Mouse (Mus musculus) yolk sac, embryonic 10.5 days (tissue): ENCODE data around the gene Nmrk1.

Experiments used
- DNase-seq: peaks from one replicate; pipeline ENCODE4 v3.0.0-alpha.2; 2017; ENCODE audit warnings: low spot score

Nmrk1 gene

DNA sequence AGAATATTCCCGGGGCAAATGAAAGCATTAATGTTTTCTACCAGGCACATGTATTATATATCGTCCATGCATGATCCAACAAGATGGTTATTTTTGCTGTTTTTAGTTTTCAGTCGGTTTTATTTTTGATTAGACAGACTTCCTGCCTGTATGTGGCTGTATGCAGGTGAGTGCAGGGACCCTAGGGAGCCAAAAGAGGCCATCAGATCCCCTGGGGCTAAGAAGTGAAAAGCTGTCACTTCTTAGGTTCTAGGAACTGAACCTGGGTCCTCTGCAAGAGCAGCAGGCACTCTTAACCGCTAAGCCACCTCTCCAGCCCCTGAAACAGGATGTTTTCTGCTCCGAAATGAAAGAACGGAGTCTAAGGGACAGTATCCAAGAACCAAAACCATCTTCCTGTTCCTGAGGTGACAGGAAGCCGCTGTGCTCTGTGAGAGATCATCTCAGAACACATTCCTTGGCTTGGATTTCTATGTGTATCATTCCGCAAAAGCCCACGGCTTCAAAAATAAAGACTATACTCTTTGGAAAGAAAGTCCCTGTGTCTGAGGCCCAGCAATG is 16.0 kb upstream of the Nmrk1 start:
- no peak for DNase-seq

DNA sequence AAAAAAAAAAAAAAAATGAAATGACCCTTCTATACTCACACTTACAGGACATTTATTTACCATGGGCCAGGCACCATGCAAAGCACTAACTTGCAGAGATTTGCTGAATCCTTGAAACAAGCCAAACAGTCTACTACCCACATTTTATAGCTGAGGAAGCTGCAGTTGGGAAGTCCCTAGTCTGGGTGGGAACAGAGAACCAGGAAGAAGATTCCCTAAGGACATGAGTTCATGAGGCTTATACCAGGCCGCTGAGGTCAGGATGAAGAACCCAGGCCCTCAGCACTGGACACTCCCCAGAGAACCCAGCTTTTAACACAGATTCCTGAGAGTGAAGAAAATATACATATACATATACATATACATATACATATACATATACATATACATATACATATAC is 14.2 kb upstream of the Nmrk1 start:
- no peak for DNase-seq

DNA sequence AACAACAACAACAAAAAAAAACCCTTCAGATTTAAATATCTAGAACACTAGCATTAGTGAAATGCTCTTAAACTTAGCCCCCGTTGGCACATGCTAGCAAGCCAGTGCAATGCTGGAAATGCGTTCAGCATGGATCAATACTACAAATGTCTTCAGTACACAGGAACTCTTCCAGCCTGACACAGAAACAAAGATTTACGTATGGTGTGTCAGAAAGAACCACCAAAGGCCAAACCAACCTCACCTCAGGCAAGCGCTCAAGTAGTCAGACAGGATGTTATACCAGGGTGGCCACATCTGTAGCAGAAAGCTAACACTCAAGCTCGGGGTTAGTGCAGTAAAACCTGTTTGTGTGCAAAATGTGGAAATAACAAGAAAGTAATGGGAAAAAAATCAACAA is 12.7 kb upstream of the Nmrk1 start:
- DNase-seq = no peak

DNA sequence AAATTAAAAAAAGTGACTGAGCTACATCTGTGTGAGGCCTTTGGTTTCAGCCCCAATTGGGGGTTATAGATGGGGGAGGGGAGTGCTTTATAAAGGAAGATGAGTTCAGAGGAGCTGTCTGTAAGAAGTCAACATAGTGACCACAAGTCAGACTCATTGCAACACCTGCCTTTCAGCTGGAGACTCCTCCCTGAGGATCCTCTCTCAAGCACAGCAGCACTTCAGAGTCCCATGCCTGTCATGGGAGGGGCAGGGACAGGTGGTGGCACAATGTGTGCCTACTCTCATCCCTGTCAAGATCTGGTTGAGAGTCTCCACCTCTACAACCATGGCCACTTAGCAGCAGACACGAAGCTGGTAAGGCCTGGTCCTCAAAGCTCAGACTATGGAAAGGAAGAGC is 12.1 kb upstream of the Nmrk1 start:
- no peak for DNase-seq

DNA sequence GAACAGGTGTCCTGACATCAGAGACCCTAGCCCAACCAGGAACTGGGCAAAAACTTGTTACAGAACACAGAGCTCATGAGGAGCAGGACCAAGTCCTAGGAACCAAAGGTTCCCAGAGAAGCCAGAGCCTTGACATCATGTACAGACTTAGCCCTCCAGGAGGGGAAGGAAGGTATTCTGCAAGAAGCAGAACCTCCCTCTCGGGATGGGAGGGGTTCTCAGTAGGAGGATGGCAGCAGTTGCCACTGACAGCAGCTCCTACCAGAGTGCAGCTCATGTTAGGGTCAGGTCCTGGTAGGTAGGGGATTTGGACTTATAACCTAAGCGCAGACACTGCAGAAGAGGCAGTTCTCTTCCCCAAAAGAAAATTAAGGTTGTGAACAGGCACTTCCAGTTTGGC is 7.9 kb upstream of the Nmrk1 start:
- DNase-seq = no peak

DNA sequence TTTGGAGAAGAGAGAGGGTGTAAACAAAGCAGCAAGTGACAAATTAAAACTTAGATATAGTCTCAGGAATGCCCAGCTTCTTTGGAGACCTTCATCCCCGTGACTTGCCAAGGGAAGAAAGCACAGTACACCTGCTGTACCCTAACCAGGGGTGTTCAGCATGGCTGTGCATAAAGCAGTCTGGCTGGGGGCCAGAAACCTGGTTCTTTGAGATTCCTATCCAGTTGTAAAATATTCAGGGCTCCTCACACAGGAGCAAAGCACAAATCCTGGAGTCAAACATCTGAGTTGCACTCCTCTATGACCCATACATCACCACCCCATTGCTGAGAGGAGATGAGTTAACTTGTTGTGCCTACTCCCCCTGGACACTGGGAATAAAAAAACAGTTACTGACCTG is 2.2 kb upstream of the Nmrk1 start:
- no peak for DNase-seq

DNA sequence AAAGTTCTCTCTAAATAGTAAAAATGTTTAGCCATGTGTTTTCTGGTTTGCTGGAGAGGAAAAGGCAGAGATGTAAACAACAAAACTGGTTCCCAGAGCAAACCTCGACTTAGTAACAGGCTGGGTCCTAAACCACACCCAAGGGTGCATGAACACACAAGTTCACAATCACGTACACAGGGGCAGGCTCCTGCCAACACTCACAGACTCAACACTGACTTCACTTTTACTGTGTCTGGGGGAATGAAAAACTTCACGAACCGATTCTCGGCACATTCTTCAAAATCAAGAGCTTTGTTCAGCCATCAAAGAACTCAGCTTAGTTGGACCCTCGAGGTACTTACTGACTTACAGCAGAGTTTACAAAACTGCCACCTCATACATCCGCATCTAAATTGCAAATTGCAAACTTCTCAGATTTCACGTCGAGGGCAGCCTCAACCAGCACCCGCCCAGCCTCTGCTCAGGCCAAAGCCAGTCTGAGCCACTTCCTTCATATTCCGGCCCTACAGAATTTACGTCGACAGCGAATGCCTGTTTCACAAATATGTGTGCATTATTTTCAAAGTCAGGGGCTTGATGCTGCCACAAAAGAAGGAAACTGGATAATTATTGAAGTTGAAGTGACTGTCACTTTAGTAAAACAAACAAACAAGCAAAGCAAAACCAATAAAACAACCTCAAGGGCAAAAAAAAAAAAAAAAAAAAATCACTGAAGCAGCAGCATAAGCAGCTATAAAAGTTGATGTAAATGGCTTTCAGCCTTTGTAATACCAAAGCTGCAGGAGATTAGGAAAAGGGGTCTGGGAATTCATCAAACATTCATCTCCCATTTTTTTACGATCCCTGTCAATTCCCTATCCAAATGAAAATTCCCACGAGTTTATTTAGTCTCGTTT is 1.3 kb upstream of the Nmrk1 start:
- DNase-seq = peak; percentile 37

DNA sequence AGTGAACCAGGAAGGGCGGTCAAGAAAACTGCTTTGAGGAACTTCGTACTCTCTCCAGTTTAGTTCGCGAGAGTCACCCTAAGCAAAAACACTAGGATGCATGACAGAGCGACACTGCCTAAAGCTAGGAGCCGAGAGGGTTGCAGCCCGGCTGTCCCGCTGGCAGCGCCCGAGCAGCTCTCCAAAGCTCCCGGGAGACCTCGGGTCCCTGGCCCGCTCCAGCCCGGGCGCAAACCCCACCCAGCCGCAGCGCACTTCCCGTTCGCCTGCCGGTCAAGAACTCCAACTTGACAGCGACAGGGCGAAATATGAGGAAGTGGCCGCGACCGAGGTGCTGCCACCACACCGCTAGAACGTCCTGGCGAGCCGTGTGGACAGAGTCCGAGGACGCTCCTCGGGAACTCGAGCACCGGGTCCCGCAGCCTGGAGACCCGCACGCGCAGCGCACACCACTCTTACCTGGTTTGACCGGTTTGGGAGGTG is 548 bp upstream of the Nmrk1 start:
- DNase-seq = no peak

DNA sequence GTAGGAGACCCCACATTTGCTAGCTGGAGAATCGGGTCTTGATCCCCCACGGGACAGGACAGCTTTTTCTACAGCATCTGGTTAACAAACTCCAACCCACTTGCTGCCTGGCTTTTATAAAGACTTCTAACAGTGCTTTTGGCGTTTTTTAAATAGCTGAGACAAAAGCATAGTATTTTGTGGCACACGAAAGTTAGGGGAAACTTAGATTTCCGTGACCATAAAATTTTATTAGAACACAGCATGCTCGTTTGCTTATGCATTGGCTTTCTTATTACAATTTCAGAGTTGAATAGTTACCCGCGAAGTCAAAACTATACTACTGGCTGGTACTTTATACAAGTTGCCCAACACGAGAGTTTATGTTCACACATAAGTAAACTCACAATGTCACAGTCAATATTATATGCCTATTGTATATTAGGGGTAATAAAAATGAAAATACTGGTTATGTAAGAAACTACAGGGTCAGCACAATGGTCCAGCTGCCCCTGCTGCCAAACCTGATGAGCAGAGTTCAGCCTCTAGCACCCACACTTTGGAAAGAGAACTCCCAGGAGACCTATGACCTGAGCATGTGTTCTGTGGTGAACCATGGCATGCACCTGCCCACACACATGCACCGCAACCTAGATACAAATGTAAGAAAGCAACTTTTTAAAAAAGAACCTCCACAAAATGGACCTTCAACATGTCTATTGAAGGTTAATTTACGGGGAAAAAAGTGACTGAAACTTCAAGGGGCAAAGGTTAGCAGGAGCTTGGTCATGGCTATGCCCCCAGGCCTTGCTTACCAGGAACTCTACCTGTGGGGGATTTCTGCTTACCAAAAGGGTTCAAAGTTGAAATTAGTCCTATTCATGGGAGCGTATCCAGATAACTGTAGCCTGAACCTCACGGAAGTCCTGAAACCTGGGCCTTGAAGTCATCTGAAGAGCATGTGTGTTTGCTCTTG is 758 bp downstream of the Nmrk1 start:
- peak; percentile 34 for DNase-seq

DNA sequence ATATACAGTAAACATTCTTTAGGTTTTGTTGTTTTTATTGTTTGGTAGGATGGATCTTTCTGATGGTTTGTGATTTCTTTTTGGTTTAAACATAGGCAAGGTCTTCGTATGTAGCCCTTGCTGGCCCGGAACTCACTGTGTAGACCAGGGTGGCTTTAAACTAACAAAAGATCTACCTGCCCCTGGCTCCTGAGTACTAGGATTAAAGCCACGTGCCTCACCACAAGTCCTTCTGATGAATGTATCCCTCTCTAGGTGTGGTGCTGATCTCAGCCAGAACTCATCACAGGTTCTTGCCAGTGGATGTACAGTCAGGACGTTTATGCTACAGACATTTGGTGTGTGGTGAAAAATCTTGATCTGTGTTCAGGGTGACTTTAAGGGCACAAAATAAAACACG is 6.2 kb downstream of the Nmrk1 start:
- no peak for DNase-seq

DNA sequence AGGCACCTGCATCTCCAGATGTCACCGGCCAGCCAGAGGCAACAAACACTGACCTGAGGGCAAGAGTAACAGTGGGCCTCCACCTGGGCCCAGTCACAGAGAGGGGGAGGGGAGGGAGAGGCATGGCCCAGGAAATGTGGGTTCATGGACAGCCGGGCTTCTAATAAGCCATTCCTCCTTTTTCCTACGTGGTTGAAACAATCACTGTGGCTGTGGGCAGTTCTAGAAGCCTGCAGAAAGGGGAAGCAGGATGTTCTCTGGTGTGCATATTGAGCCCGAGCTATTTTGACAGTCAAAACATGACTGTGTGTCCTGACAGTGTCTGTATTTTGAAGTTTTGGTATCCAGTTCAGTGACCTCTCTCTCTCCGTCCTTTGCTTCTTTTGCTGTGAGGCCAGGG is 7.2 kb downstream of the Nmrk1 start:
- peak; percentile 13 for DNase-seq

DNA sequence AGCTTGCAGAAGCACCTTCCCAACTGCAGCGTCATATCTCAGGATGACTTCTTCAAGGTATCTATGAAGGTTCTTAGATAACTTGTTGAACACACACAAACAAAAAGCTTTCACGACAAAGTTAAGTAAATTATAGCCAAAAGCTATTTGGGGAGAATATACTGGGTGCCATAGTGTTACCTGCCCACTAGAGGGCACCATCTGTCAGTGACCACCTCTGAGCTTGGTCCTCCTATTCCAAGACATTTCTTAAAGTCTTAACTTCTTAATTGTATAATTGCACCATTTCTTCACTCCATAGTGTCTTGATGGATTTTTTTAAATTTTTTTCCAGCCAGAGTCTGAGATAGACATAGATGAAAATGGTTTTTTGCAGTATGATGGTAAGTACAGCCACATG is 7.8 kb downstream of the Nmrk1 start:
- DNase-seq = no peak

DNA sequence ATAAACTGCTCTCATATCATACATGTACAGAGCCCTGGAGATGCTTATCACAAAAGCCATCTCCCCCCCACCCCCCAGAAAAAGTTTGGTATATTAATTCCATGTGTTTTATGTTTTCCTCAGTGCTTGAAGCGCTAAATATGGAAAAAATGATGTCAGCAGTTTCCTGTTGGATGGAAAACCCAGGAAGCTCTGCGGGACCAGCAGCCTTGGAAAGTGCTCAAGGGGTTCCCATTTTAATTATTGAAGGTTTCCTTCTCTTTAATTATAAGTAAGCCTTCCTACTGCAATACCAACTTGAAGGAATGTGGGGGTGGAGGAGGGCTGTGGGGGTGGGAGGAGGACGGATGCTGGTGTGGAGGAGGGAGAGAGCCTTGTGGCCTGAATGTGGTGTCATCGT is 9.3 kb downstream of the Nmrk1 start:
- DNase-seq = no peak

DNA sequence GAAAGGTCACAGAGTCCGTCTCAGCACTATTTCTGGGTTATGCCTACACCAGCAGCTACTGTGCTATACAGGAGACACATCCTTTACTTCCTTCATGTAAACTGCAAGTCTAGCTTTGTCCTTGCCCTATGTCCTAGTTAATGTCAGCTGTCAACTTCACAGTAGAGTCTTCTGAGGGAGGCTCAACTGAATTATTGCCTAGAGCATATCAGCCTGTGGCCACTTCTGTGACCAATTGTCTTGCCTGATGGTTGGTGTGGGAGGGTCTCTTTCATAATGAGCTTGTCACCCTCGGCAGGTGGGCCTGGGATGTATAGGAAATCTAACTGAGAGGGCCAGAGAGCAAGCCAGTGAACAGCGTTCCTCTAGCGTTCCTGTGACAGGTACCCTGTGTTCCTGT is 11.7 kb downstream of the Nmrk1 start:
- no peak for DNase-seq

DNA sequence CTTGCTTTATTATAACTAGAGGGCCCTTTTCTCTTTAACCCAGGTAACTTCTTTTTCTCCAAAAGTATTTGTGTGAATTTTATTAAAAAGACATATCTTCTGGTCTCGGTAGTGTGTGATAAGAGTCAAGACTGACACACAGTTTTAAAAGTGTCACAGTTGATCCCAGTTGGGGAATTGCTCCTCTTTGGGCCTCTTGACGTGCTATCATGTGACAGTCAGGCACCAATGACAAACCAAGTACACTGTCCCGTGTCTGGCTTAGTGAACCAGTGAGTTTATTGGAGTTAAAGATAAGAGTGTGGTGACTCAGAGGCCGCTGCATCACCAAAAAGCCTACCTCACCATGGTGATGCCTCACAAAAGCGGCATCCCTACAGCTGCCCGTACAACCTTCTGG is 12.3 kb downstream of the Nmrk1 start:
- DNase-seq = no peak

DNA sequence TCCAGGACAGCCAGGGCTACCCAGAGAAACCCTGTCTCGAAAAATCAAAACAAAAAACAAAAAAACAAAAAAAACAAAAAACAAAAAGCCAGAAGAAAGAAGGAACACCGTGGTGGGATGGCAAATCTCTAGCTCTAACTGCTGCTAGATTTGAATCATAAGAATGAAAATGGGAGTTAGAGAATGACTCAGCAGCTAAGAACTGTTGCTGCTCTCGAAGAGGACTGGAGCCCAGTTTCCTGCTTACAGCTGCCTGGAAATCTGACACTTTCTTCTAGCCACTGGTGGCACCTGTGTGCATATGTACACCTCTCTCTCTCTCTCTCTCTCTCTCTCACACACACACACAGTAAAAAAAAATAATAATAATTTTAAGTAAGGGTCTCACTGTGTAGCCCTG is 14.6 kb downstream of the Nmrk1 start:
- DNase-seq = no peak

DNA sequence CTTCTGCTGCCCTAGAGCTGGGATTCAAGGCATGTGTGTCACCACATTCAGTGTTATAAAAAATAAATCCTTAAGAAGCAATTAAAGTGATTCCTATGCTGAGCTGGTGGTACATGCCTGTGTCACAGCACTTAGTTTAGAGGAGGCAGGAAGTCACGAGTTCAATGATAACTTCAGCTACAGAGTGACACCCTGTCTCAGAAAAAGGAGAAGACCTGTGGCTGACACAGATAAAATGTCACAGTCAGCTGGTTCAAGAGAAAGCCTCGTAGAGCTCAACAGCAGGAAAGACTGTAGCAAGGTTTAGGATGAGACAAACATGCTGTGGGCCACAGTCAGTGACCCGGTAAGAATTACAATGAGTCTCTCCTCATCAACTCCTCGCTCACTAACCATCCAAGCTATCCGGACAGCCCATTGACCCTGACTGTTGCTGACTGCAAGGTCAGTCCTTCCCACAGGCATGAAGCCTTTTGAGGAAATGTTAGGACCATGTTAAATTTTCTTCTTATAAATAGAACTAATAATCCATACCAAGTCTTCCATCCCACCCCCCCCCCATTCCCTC is 15.2 kb downstream of the Nmrk1 start:
- DNase-seq = no peak

DNA sequence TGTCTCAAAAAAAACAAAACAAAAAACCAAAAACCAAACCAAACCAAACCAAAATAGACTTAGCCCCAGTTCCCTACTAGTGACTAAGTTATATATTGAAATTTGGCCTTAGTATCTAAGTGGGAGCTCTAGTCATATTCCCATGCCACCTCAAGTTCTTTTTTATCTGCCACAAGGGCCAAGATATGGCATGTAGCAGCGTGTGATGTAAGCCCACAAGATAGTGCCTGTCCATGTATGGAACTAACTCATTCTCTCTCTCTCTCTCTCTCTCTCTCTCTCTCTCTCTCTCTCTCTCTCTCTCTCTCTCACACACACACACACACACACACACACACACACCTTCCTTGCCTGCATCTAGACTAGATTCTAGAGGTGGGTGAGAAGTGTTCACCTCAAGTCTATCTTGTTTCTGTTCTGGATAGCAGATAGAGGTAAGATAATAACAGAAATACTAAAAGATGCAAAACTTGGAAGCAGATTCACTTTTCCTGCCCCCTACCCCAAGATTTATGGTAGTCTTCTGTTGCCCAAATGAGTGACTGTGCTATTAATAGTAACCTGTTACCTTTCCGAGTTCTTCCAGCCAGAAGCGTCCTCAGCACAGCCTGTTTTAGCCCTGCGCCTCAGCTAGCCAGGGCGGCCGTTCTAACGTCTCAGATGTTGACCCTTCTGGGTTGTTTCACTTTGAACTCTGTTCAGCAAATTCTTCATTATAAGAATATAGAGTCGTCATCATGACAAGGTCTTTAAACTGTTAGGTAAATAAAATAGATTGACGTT is 16.2 kb downstream of the Nmrk1 start:
- no peak for DNase-seq

DNA sequence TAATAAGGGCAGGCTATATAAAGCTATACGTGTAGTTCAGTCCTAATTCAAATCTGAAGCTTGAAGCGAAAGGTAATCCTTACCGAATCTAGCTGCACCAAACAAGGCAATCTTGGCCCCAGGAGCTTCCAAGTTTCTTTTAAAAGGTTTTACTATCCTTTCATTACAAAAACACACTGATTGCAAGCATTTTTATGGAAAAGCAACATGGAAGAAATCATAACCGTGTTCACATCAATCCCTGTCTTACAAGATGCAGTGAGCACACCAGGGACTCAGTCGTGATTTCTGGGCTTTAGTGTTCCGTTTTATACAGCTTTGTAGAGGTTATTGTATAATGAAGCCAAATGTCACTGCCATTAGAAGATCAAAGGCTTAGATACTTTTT is 16.8 kb downstream of the Nmrk1 start:
- DNase-seq = no peak

DNA sequence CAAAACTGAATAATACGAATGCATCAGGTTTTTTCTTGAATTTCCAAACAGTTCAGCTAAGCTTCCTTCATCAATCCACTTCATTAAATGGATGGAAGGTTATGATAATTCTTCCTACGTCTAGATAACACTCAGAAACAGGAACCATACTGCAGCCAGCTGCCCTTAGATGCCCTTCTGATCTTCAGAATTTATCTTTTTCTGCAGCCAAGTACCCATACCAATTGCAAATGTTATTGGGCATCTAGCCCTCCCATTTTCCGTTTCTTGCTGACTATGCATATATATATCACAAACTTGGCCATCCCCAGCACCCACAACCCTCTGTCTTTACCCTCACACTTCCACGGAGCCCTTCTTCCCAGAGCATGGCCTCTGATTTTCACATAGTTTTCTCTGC is 18.2 kb downstream of the Nmrk1 start:
- DNase-seq = no peak

DNA sequence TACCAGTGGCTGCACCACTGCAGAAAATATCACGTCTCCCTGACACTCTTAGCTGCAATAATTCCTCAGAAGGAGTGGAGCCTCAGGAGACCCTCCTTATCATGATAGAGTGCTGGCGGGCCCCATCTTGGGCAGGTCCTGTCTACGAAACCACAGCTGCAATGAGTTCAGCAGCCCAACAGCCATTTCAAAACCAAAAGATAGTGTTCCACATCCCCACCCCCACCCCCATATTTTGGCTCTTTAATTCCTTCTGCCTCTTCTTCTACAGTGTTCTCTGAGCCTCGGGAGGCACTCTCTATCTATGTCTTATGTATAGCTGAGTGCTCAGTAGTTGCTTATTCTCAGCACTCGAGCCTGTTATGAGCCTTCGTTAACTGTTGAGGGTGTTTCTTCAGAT is 18.7 kb downstream of the Nmrk1 start:
- no peak for DNase-seq

DNA sequence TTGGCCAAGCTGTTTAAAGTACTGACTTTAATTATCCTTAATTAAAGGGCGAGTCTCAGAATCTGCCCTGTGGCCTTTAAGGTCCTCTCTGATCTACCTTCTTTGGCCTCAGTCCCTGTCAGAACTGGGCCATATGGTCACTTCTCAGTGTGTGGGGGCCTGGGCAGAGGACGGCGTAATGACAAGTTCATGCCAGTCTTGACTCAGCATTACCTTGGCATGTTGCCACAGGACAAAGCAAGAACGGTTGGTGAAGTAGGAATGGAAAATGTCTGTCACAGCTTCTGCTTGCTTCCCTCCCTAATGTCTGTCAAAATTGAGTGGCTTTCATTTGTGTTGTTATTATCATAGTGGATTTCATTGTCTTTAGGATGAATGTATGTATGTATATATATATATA is 20.8 kb downstream of the Nmrk1 start:
- no peak for DNase-seq
